Mouse (Mus musculus): ENCODE measurements around the gene Gm42420. TPM values are rescaled to one million over a fixed set of nuclear protein-coding genes. Genes with fewer than 3 reads are reported as not detected.
A peak's percentile ranks its signal among the peaks of the same experiment; 100 is the strongest.

Gene Gm42420
- polyA plus RNA-seq (2014; fragmentation: Nextera tagmentation; extraction: Ambion mirVana) = 0.58 TPM in 1 of 2 replicates, not detected in the other

GRCm38 (mm10) chr6:39585517-39585916 lies at the start of gene Gm42420:
Gm42420 (plus strand) TSS chr6:39585753.
- no peak within 1 kb of the TSS for H3K4me2 ChIP-seq (ENCODE audit: low read length)
- H3K9me3 ChIP-seq (ENCODE audit: control insufficient read depth, low read length) = no peaks in the 10 kb centered on the region
- H3K4me3 ChIP-seq (replicated peaks; ENCODE audit: low read depth, low read length) = no peak within 1 kb of the TSS
- DNase-seq (no peak), ATAC-seq (ENCODE audit: low FRiP score, low TSS enrichment) (no peak)
- H3K9ac ChIP-seq (replicated peaks; ENCODE audit: low read length) = no peak within 1 kb of the TSS
- H3K36me3 ChIP-seq (ENCODE audit: control insufficient read depth, insufficient read depth, low read length) = peaks cover 79% of the 10 kb centered on the region
- 94% methylated on average over 6 of the region's 6 CpGs for WGBS
- no peaks in the 10 kb centered on the region for H3K4me1 ChIP-seq (ENCODE audit: control insufficient read depth, insufficient read depth, low read length)
- H3K27ac ChIP-seq (replicated peaks; ENCODE audit: low read depth, low read length) = no peak within 1 kb of the TSS
- H3K27me3 ChIP-seq (ENCODE audit: control insufficient read depth, insufficient read depth, low read length) = no peaks in the 10 kb centered on the region

DNA sequence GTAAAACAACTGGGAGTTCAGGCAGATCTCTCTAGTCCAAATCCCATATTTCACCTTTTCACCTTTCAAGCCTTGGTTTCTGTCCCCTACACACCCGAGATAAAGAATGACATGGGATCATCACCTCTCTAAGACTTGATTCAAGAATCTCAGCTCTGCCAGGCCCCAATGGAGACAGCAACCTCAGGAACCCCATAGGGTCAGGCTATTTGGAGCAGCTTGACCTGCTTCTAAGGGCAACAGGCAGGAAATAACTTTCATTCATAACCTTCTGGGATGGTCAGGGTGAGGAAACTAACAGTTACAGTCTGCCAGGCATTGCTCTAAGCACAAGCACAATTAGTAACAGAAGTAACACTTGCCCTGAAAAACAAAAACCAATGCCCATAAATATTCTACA lies 48.9 kb upstream of the Gm42420 start:
- 67% methylated on average over 1 of the region's 1 CpGs for WGBS
- no peak for ATAC-seq (ENCODE audit: low FRiP score, low TSS enrichment)
- H3K4me1 ChIP-seq (ENCODE audit: control insufficient read depth, insufficient read depth, low read length) = peaks cover 15% of the 10 kb centered on the region

GRCm38 (mm10) chr6:39537276-39537675 lies 48.3 kb upstream of the Gm42420 start:
- ATAC-seq (ENCODE audit: low FRiP score, low TSS enrichment) (no peak), DNase-seq (no peak)
- Histone ChIP-seq H3K27me3 (ENCODE audit: control insufficient read depth, insufficient read depth, low read length) (no peaks in the 10 kb centered on the region), H3K4me2 (ENCODE audit: low read length) (no peak overlapping the region), H3K36me3 (ENCODE audit: control insufficient read depth, insufficient read depth, low read length) (no peaks in the 10 kb centered on the region), H3K27ac (replicated peaks; ENCODE audit: low read depth, low read length) (no peak overlapping the region), H3K9me3 (ENCODE audit: control insufficient read depth, low read length) (no peaks in the 10 kb centered on the region), H3K4me3 (replicated peaks; ENCODE audit: low read depth, low read length) (no peak overlapping the region), H3K9ac (replicated peaks; ENCODE audit: low read length) (no peak overlapping the region), H3K4me1 (ENCODE audit: control insufficient read depth, insufficient read depth, low read length) (peaks cover 15% of the 10 kb centered on the region)
- WGBS = 96% methylated on average over 5 of the region's 5 CpGs

More for the DNA sequence above, 48.9 kb upstream of the Gm42420 start:
- no peak for DNase-seq
- no peak overlapping the region for H3K9ac ChIP-seq (replicated peaks; ENCODE audit: low read length)
- no peak overlapping the region for H3K27ac ChIP-seq (replicated peaks; ENCODE audit: low read depth, low read length)
- H3K4me2 ChIP-seq (ENCODE audit: low read length) = no peak overlapping the region
- H3K9me3 ChIP-seq (ENCODE audit: control insufficient read depth, low read length) = no peaks in the 10 kb centered on the region
- H3K36me3 ChIP-seq (ENCODE audit: control insufficient read depth, insufficient read depth, low read length) = no peaks in the 10 kb centered on the region
- no peak overlapping the region for H3K4me3 ChIP-seq (replicated peaks; ENCODE audit: low read depth, low read length)
- no peaks in the 10 kb centered on the region for H3K27me3 ChIP-seq (ENCODE audit: control insufficient read depth, insufficient read depth, low read length)

DNA sequence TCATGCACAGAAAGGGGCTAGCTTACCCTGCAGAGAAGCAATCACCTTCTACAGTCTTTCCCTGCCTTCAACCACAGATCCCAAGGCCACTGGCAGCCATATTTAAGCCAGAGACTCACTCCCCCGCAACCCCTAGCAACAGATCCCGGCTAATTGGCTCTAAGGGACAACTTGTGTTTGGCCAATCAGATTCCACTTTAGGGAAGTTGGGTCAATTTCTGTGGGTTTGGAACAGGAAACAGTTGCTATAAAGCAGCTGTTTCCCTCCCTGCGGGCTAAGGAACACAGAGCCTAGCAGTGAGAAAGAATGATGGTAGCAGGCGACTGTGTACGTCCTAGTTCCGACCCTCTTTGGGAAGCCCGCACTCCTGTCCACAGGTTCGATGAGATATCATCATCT lies 47.3 kb upstream of the Gm42420 start:
- H3K4me2 ChIP-seq (ENCODE audit: low read length) = no peak overlapping the region
- H3K4me3 ChIP-seq (replicated peaks; ENCODE audit: low read depth, low read length) = no peak overlapping the region
- 81% methylated on average over 8 of the region's 8 CpGs for WGBS
- no peak overlapping the region for H3K9ac ChIP-seq (replicated peaks; ENCODE audit: low read length)
- H3K27me3 ChIP-seq (ENCODE audit: control insufficient read depth, insufficient read depth, low read length) = no peaks in the 10 kb centered on the region
- no peak for ATAC-seq (ENCODE audit: low FRiP score, low TSS enrichment)
- H3K36me3 ChIP-seq (ENCODE audit: control insufficient read depth, insufficient read depth, low read length) = no peaks in the 10 kb centered on the region
- H3K27ac ChIP-seq (replicated peaks; ENCODE audit: low read depth, low read length) = no peak overlapping the region
- no peaks in the 10 kb centered on the region for H3K9me3 ChIP-seq (ENCODE audit: control insufficient read depth, low read length)
- peaks cover 24% of the 10 kb centered on the region for H3K4me1 ChIP-seq (ENCODE audit: control insufficient read depth, insufficient read depth, low read length)
- no peak for DNase-seq

GRCm38 (mm10) chr6:39539679-39540155 lies 45.8 kb upstream of the Gm42420 start:
- Histone ChIP-seq H3K4me1 (ENCODE audit: control insufficient read depth, insufficient read depth, low read length) (peaks cover 39% of the 10 kb centered on the region), H3K9ac (replicated peaks; ENCODE audit: low read length) (no peak overlapping the region)

GRCm38 (mm10) chr6:39540563-39540962 lies 45.0 kb upstream of the Gm42420 start:
- no peak overlapping the region for H3K9ac ChIP-seq (replicated peaks; ENCODE audit: low read length)
- H3K27me3 ChIP-seq (ENCODE audit: control insufficient read depth, insufficient read depth, low read length) = no peaks in the 10 kb centered on the region
- H3K36me3 ChIP-seq (ENCODE audit: control insufficient read depth, insufficient read depth, low read length) = no peaks in the 10 kb centered on the region
- WGBS = 50% methylated on average over 2 of the region's 2 CpGs
- DNase-seq = no peak
- peak overlapping the region; percentile 45; the same call in 1 of the 2 replicates for H3K27ac ChIP-seq (replicated peaks; ENCODE audit: low read depth, low read length)
- H3K4me3 ChIP-seq (replicated peaks; ENCODE audit: low read depth, low read length) = no peak overlapping the region
- H3K4me1 ChIP-seq (ENCODE audit: control insufficient read depth, insufficient read depth, low read length) = peaks cover 47% of the 10 kb centered on the region
- no peak overlapping the region for H3K4me2 ChIP-seq (ENCODE audit: low read length)
- no peaks in the 10 kb centered on the region for H3K9me3 ChIP-seq (ENCODE audit: control insufficient read depth, low read length)
- ATAC-seq (ENCODE audit: low FRiP score, low TSS enrichment) = no peak

More at GRCm38 (mm10) chr6:39539679-39540155, 45.8 kb upstream of the Gm42420 start:
- Histone ChIP-seq H3K27me3 (ENCODE audit: control insufficient read depth, insufficient read depth, low read length) (no peaks in the 10 kb centered on the region), H3K4me2 (ENCODE audit: low read length) (peak overlapping the region; percentile 27; the same call in 1 of the 2 replicates), H3K36me3 (ENCODE audit: control insufficient read depth, insufficient read depth, low read length) (no peaks in the 10 kb centered on the region), H3K27ac (replicated peaks; ENCODE audit: low read depth, low read length) (peak overlapping the region; percentile 66), H3K4me3 (replicated peaks; ENCODE audit: low read depth, low read length) (no peak overlapping the region), H3K9me3 (ENCODE audit: control insufficient read depth, low read length) (no peaks in the 10 kb centered on the region)
- ATAC-seq (ENCODE audit: low FRiP score, low TSS enrichment) (no peak), DNase-seq (no peak)
- 20% methylated on average over 7 of the region's 7 CpGs for WGBS

DNA sequence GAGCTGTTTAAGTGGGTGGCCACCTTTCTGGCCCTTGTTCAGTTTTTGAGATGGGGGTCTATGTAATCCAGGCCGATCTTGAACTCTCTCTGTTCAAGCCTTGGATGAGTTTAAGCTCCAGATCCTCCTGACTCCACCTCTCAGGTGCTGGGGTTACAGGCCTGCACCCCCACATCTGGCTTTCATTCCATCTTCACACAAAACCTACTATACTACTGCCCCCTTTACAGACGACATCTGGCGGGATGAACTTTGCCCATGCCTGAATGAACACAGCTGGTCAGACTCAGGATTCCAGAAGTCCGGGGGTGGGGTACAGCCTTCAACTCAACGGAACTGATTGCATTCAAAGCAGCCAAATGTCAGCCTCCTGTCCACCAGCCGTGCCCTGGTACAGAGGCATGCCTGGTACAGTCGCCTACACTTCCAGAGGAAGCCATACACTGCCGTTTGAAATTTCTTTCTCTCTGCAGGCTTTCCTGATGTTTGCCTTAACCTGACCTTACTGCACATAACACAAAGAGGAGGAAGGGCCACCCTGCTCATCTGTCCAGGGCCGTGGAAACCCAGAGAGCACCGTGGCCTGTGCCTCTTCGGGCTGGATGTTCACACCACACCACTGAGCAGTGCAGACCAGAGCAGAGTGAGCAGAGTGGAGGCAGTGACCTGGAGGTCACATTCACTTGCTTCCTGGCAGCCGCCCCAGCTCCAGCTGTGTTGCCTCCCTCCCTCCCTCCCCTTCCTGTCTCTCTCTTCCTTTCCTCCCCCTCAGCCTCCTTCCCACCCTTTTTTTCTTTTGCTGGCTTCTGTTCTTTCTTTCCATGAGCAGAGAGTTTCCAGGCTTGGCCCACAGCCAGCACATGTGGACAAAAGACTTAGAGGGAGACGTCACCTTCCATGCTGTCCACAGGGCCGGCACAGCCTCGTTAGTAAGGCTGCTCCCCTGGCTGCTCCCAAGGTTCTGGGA lies 42.6 kb upstream of the Gm42420 start:
- H3K4me1 ChIP-seq (ENCODE audit: control insufficient read depth, insufficient read depth, low read length) = peaks cover 49% of the 10 kb centered on the region
- DNase-seq (peak; percentile 82), ATAC-seq (ENCODE audit: low FRiP score, low TSS enrichment) (peak; percentile 71)
- H3K9me3 ChIP-seq (ENCODE audit: control insufficient read depth, low read length) = no peaks in the 10 kb centered on the region
- H3K4me3 ChIP-seq (replicated peaks; ENCODE audit: low read depth, low read length) = no peak overlapping the region
- peak overlapping the region; percentile 79 for H3K27ac ChIP-seq (replicated peaks; ENCODE audit: low read depth, low read length)
- 15% methylated on average over 15 of the region's 15 CpGs for WGBS
- H3K36me3 ChIP-seq (ENCODE audit: control insufficient read depth, insufficient read depth, low read length) = no peaks in the 10 kb centered on the region
- H3K4me2 ChIP-seq (ENCODE audit: low read length) = peak overlapping the region; percentile 26; the same call in 1 of the 2 replicates
- no peak overlapping the region; the same call in 1 of the 2 replicates for H3K9ac ChIP-seq (replicated peaks; ENCODE audit: low read length)
- H3K27me3 ChIP-seq (ENCODE audit: control insufficient read depth, insufficient read depth, low read length) = no peaks in the 10 kb centered on the region

GRCm38 (mm10) chr6:39543769-39544420 lies 41.7 kb upstream of the Gm42420 start:
- Histone ChIP-seq H3K4me3 (replicated peaks; ENCODE audit: low read depth, low read length) (no peak overlapping the region), H3K9ac (replicated peaks; ENCODE audit: low read length) (no peak overlapping the region), H3K27me3 (ENCODE audit: control insufficient read depth, insufficient read depth, low read length) (no peaks in the 10 kb centered on the region), H3K9me3 (ENCODE audit: control insufficient read depth, low read length) (no peaks in the 10 kb centered on the region), H3K27ac (replicated peaks; ENCODE audit: low read depth, low read length) (peak overlapping the region; percentile 79), H3K36me3 (ENCODE audit: control insufficient read depth, insufficient read depth, low read length) (no peaks in the 10 kb centered on the region), H3K4me2 (ENCODE audit: low read length) (no peak overlapping the region), H3K4me1 (ENCODE audit: control insufficient read depth, insufficient read depth, low read length) (peaks cover 49% of the 10 kb centered on the region)
- 17% methylated on average over 15 of the region's 15 CpGs for WGBS
- DNase-seq = no peak
- no peak for ATAC-seq (ENCODE audit: low FRiP score, low TSS enrichment)
